9 mouse cellular contexts compared by ENCODE assay signal in genomic region chr9:107246170-107246569, GRCm38 (mm10). TPM values are rescaled to one million over a fixed set of nuclear protein-coding genes. Genes with fewer than 3 reads are reported as not detected.
A peak's percentile ranks its signal among the peaks of the same experiment; 100 is the strongest.
DNase-seq lines count a peak whose midpoint lies in the region; TF ChIP-seq lines count a peak whose summit lies in the region.
"Had no signal": no experiment of that assay in that cellular context is flagged by ENCODE, and none has a peak within 500 bp of the region (broad histone marks: within the 10 kb centered on the region; RNA-seq: fewer than 3 reads in every experiment).

No protein-coding gene starts in this region.

- H3K4me1 ChIP-seq in forebrain, embryonic 10.5 days, result 0 out of 2 replicates have a peak, but pooled peaks cover 5% of the 10 kb centered on the region

- no peaks in the 10 kb centered on the region for H3K9me3 ChIP-seq in forebrain, embryonic 10.5 days

- H3K27ac ChIP-seq in layer of hippocampus, adult 2 months, result no peak overlapping the region
- H3K27ac ChIP-seq in forebrain, embryonic 10.5 days, result no peak overlapping the region

- peak; percentile 35 for DNase-seq in adrenal gland, adult 2 months
- DNase-seq in adrenal gland, postnatal 4 days (ENCODE audit: low spot score in 2 of 2), result no peak
- no peak for DNase-seq in layer of hippocampus, adult 2 months (ENCODE audit: low spot score in 2 of 2)
- DNase-seq in layer of hippocampus, postnatal 14 days (ENCODE audit: low spot score in 2 of 2), result no peak
- DNase-seq in ZHBTc4 (ENCODE audit: low read depth, low spot score), result peak; percentile 72
- peak; percentile 47 for DNase-seq in lung, postnatal 36 days
- no peak for DNase-seq in forebrain, embryonic 10.5 days (ENCODE audit: extremely low spot score, low spot score)
- no peak for DNase-seq in gastrocnemius, postnatal 10 days

- H3K4me3 ChIP-seq in layer of hippocampus, adult 2 months, result no peak overlapping the region
- no peak overlapping the region for H3K4me3 ChIP-seq in forebrain, embryonic 10.5 days
- H3K4me3 ChIP-seq: erythroblast, embryonic 14.5 days had no signal

- 70% methylated on average over 4 of the region's 4 CpGs for WGBS in forebrain, embryonic 10.5 days

- H3K36me3 ChIP-seq in forebrain, embryonic 10.5 days (replicated peaks), result no peaks in the 10 kb centered on the region

- H3K27me3 ChIP-seq in forebrain, embryonic 10.5 days (ENCODE audit: poor library complexity, severe bottlenecking), result no peaks in the 10 kb centered on the region

- TF ChIP-seq CTCF in layer of hippocampus, adult 2 months (conservative IDR thresholded peaks at IDR 0.05), result peak; percentile 77

RNA-seq across cellular contexts. Expression of gene Dock3, which starts 14.5 kb away (rescaled TPM):
- total RNA-seq in adrenal gland, adult 2 months (2021), result 1 to 10 TPM; 3.3 to 4.2 TPM
- polyA plus RNA-seq in adrenal gland, adult 2 months (2012; rRNA removed), result 0.81 and 2.0 TPM in 2 replicates
- total RNA-seq in adrenal gland, postnatal 4 days (2021), result 1 to 10 TPM; 7.1 to 7.4 TPM
- total RNA-seq in layer of hippocampus, adult 2 months (2021), result 100 to 1,000 TPM; 111 to 112 TPM
- total RNA-seq in layer of hippocampus, postnatal 14 days (2021), result 10 to 100 TPM; 81.4 to 94.1 TPM
- 4.4 and 5.4 TPM in 2 replicates for polyA plus RNA-seq in forebrain, embryonic 10.5 days (2016; fragmentation: Nextera tagmentation; extraction: Ambion mirVana)
- under 1 TPM; 0.27 to 0.70 TPM for total RNA-seq in gastrocnemius, postnatal 10 days (2021)
- polyA plus RNA-seq: erythroblast, embryonic 14.5 days had no signal

RNA-seq across cellular contexts. Expression of gene Mapkapk3, which starts 43.5 kb away (rescaled TPM):
- 10 to 100 TPM; 27.9 to 69.9 TPM for total RNA-seq in adrenal gland, adult 2 months (2021)
- polyA plus RNA-seq in adrenal gland, adult 2 months (2012; rRNA removed), result 30.9 and 41.7 TPM in 2 replicates
- total RNA-seq in adrenal gland, postnatal 4 days (2021), result 10 to 100 TPM; 24.6 to 27.3 TPM
- total RNA-seq in layer of hippocampus, adult 2 months (2021), result 1 to 10 TPM; 2.2 to 2.3 TPM
- 1 to 10 TPM; 2.0 to 3.1 TPM for total RNA-seq in layer of hippocampus, postnatal 14 days (2021)
- polyA plus RNA-seq in forebrain, embryonic 10.5 days (2016; fragmentation: Nextera tagmentation; extraction: Ambion mirVana), result 5.9 and 6.6 TPM in 2 replicates
- total RNA-seq in gastrocnemius, postnatal 10 days (2021), result 10 to 100 TPM; 11.0 to 14.4 TPM

RNA-seq across cellular contexts. Expression of gene Cish, which starts 49.7 kb away (rescaled TPM):
- total RNA-seq in adrenal gland, adult 2 months (2021), result 10 to 100 TPM; 13.9 to 18.6 TPM
- polyA plus RNA-seq in adrenal gland, adult 2 months (2012; rRNA removed), result 33.3 and 34.8 TPM in 2 replicates
- total RNA-seq in adrenal gland, postnatal 4 days (2021), result 10 to 100 TPM; 17.8 to 22.5 TPM
- total RNA-seq in layer of hippocampus, adult 2 months (2021), result 1 to 10 TPM; 3.0 to 3.7 TPM
- total RNA-seq in layer of hippocampus, postnatal 14 days (2021), result 1 to 10 TPM; 3.3 to 3.4 TPM
- 7.2 and 7.6 TPM in 2 replicates for polyA plus RNA-seq in forebrain, embryonic 10.5 days (2016; fragmentation: Nextera tagmentation; extraction: Ambion mirVana)
- 10 to 100 TPM in 1 of 2 experiments, 1 to 10 TPM in 1; 6.7 to 16.8 TPM for total RNA-seq in gastrocnemius, postnatal 10 days (2021)

Comparison
In these comparisons a context has a peak if more than half of its experiments do, and no peak if none do; other contexts are left out.
1. DNase-seq: peak in adrenal gland, adult 2 months (single experiment), ZHBTc4 (single experiment) and lung, postnatal 36 days (single experiment); none in adrenal gland, postnatal 4 days (0 of 2), layer of hippocampus, adult 2 months (0 of 2), layer of hippocampus, postnatal 14 days (0 of 2), forebrain, embryonic 10.5 days (single experiment) and gastrocnemius, postnatal 10 days (single experiment).
2. RNA of gene Dock3, which starts 14.5 kb away (total RNA-seq): 111 to 112 TPM in layer of hippocampus, adult 2 months and 81.4 to 94.1 TPM in layer of hippocampus, postnatal 14 days; 7.1 to 7.4 TPM in adrenal gland, postnatal 4 days, 3.3 to 4.2 TPM in adrenal gland, adult 2 months and 0.27 to 0.70 TPM in gastrocnemius, postnatal 10 days; every median in the first group is over 4 times any median in the second.